Mouse (Mus musculus) hindbrain, embryonic 15.5 days (tissue): ENCODE measurements around the gene Asrgl1. TPM values are rescaled to one million over a fixed set of nuclear protein-coding genes. Genes with fewer than 3 reads are reported as not detected.
A peak's percentile ranks its signal among the peaks of the same experiment; 100 is the strongest.

Source experiments
- ATAC-seq: fragments of 200-750 bp; cut with Nextera tagmentation; 2 replicates; pipeline ENCODE4 v1.8.0; 2017; ENCODE audit warnings: low read depth, moderate number of reproducible peaks, moderate TSS enrichment; ENCODE audit not compliant: low FRiP score
- H3K27ac ChIP-seq: fragments of 300-500 bp; sonication (generic); replicated peaks from 2 replicates; pipeline ENCODE4 v1.5.1; 2015; ENCODE audit warnings: mild to moderate bottlenecking, inconsistent platforms
- H3K27me3 ChIP-seq: fragments of 300-500 bp; sonication (generic); 2 replicates; pipeline ENCODE4 v1.6.1; 2015; ENCODE audit warnings: control low read depth, inconsistent platforms
- H3K36me3 ChIP-seq: fragments of 300-500 bp; sonication (generic); 2 replicates; pipeline ENCODE4 v1.6.1; 2015; ENCODE audit warnings: control low read depth, inconsistent platforms
- H3K4me1 ChIP-seq: fragments of 300-500 bp; sonication (generic); replicated peaks from 2 replicates; pipeline ENCODE4 v1.6.1; 2015; ENCODE audit warnings: control low read depth, inconsistent platforms
- H3K4me2 ChIP-seq: fragments of 300-500 bp; sonication (generic); 2 replicates; pipeline ENCODE4 v1.6.1; 2015; ENCODE audit warnings: moderate library complexity, mild to moderate bottlenecking, inconsistent platforms
- H3K4me3 ChIP-seq: fragments of 300-500 bp; sonication (generic); 2 replicates; pipeline ENCODE4 v1.5.1; 2015; ENCODE audit warnings: mild to moderate bottlenecking, inconsistent platforms
- H3K9ac ChIP-seq: fragments of 300-500 bp; sonication (generic); 2 replicates; pipeline ENCODE4 v1.6.1; 2015; ENCODE audit warnings: inconsistent platforms
- H3K9me3 ChIP-seq: fragments of 300-500 bp; sonication (generic); 2 replicates; pipeline ENCODE4 v1.6.1; 2016; ENCODE audit warnings: control low read depth, inconsistent platforms
- WGBS: fragments of 180-500 bp; shearing (Covaris S2); methylation state at CpG from one replicate; pipeline ENCODE4 v1.1.7; 2015; 5-methylcytosine and 5-hydroxymethylcytosine counted together
- polyA plus RNA-seq: library from polyadenylated mRNA; unstranded; fragments of >200 nt; fragmentation: Nextera tagmentation; extraction: Ambion mirVana; gene quantifications from 2 replicates; pipeline ENCODE4 v1.2.1, GENCODE M21; 2015

Gene Asrgl1
- polyA plus RNA-seq, 1 experiment from 2014 or later, result 25.1 TPM

- no peak overlapping the region for H3K9ac ChIP-seq
- WGBS, result 52% methylated on average over 7 of the region's 7 CpGs
Measured at GRCm38 (mm10) chr19:9079916-9080315, 55.5 kb downstream of the Asrgl1 start.

GRCm38 (mm10) chr19:9076982-9077660, 58.3 kb downstream of the Asrgl1 start:
- peaks cover 1% of the 10 kb centered on the region; the same call in 1 of the 2 replicates for H3K4me1 ChIP-seq
- H3K4me3 ChIP-seq, result no peak overlapping the region
- H3K9ac ChIP-seq, result no peak overlapping the region
- no peaks in the 10 kb centered on the region for H3K27me3 ChIP-seq
- H3K36me3 ChIP-seq, result no peaks in the 10 kb centered on the region
- 83% methylated on average over 4 of the region's 4 CpGs for WGBS
- no peak for ATAC-seq
- H3K4me2 ChIP-seq, result no peak overlapping the region
- H3K9me3 ChIP-seq, result no peaks in the 10 kb centered on the region
- H3K27ac ChIP-seq, result no peak overlapping the region

More at GRCm38 (mm10) chr19:9079916-9080315, 55.5 kb downstream of the Asrgl1 start:
- H3K4me1 ChIP-seq, result peaks cover 9% of the 10 kb centered on the region
- no peak for ATAC-seq
- no peak overlapping the region for H3K27ac ChIP-seq
- no peaks in the 10 kb centered on the region for H3K9me3 ChIP-seq
- no peak overlapping the region for H3K4me3 ChIP-seq
- no peaks in the 10 kb centered on the region for H3K36me3 ChIP-seq
- H3K4me2 ChIP-seq, result no peak overlapping the region
- no peaks in the 10 kb centered on the region for H3K27me3 ChIP-seq

- Histone ChIP-seq H3K4me2 (no peak overlapping the region), H3K9ac (no peak overlapping the region), H3K36me3 (no peaks in the 10 kb centered on the region), H3K27me3 (no peaks in the 10 kb centered on the region), H3K4me3 (no peak overlapping the region), H3K4me1 (peaks cover 9% of the 10 kb centered on the region), H3K9me3 (no peaks in the 10 kb centered on the region), H3K27ac (no peak overlapping the region)
- ATAC-seq, result no peak
- WGBS, result 88% methylated on average over 3 of the region's 3 CpGs
Measured at GRCm38 (mm10) chr19:9076035-9076434, 59.4 kb downstream of the Asrgl1 start.

- H3K4me1 ChIP-seq, result peaks cover 14% of the 10 kb centered on the region
- H3K36me3 ChIP-seq, result no peaks in the 10 kb centered on the region
- H3K9ac ChIP-seq, result no peak overlapping the region
- no peak overlapping the region for H3K4me3 ChIP-seq
- 79% methylated on average over 2 of the region's 2 CpGs for WGBS
- ATAC-seq, result no peak
- no peak overlapping the region for H3K27ac ChIP-seq
- H3K9me3 ChIP-seq, result no peaks in the 10 kb centered on the region
- H3K4me2 ChIP-seq, result no peak overlapping the region
- no peaks in the 10 kb centered on the region for H3K27me3 ChIP-seq
Measured at GRCm38 (mm10) chr19:9075558-9075957, 59.9 kb downstream of the Asrgl1 start.

- H3K36me3 ChIP-seq, result no peaks in the 10 kb centered on the region
- no peaks in the 10 kb centered on the region for H3K9me3 ChIP-seq
- WGBS, result 59% methylated on average over 4 of the region's 4 CpGs
- H3K27ac ChIP-seq, result no peak overlapping the region
- no peak overlapping the region for H3K9ac ChIP-seq
- H3K4me2 ChIP-seq, result no peak overlapping the region
- no peak for ATAC-seq
- H3K4me3 ChIP-seq, result no peak overlapping the region
- H3K27me3 ChIP-seq, result no peaks in the 10 kb centered on the region
- H3K4me1 ChIP-seq, result peaks cover 25% of the 10 kb centered on the region
Measured at GRCm38 (mm10) chr19:9074424-9074823, 61.0 kb downstream of the Asrgl1 start.

GRCm38 (mm10) chr19:9073776-9074411, 61.5 kb downstream of the Asrgl1 start:
- WGBS, result 81% methylated on average over 12 of the region's 12 CpGs
- no peak overlapping the region for H3K4me3 ChIP-seq
- H3K27ac ChIP-seq, result no peak overlapping the region
- ATAC-seq, result no peak
- H3K27me3 ChIP-seq, result no peaks in the 10 kb centered on the region
- H3K4me1 ChIP-seq, result peaks cover 26% of the 10 kb centered on the region
- no peaks in the 10 kb centered on the region for H3K9me3 ChIP-seq
- no peak overlapping the region for H3K4me2 ChIP-seq
- H3K9ac ChIP-seq, result no peak overlapping the region
- H3K36me3 ChIP-seq, result no peaks in the 10 kb centered on the region

GRCm38 (mm10) chr19:9072157-9072530, 63.3 kb downstream of the Asrgl1 start:
- no peaks in the 10 kb centered on the region for H3K9me3 ChIP-seq
- H3K4me1 ChIP-seq, result peaks cover 26% of the 10 kb centered on the region
- ATAC-seq, result no peak
- H3K9ac ChIP-seq, result no peak overlapping the region
- 69% methylated on average over 2 of the region's 2 CpGs for WGBS
- 0 out of 2 replicates have a peak overlapping the region, but pooled peaks have one; percentile 9 for H3K27ac ChIP-seq
- no peak overlapping the region for H3K4me2 ChIP-seq
- no peaks in the 10 kb centered on the region for H3K36me3 ChIP-seq
- no peak overlapping the region for H3K4me3 ChIP-seq
- no peaks in the 10 kb centered on the region for H3K27me3 ChIP-seq

- Histone ChIP-seq H3K9ac (no peak overlapping the region), H3K4me3 (no peak overlapping the region), H3K4me2 (no peak overlapping the region), H3K27ac (peak overlapping the region; percentile 9), H3K9me3 (no peaks in the 10 kb centered on the region), H3K4me1 (peaks cover 27% of the 10 kb centered on the region), H3K36me3 (no peaks in the 10 kb centered on the region), H3K27me3 (no peaks in the 10 kb centered on the region)
- WGBS, result 30% methylated on average over 7 of the region's 7 CpGs
- ATAC-seq, result peak; percentile 55; the same call in 1 of the 2 replicates
Measured at GRCm38 (mm10) chr19:9071456-9072156, 63.8 kb downstream of the Asrgl1 start.

- WGBS, result 91% methylated on average over 2 of the region's 2 CpGs
- no peak overlapping the region for H3K4me2 ChIP-seq
- no peak overlapping the region for H3K4me3 ChIP-seq
- H3K9ac ChIP-seq, result no peak overlapping the region
- 0 out of 2 replicates have a peak overlapping the region, but pooled peaks have one; percentile 34 for H3K27ac ChIP-seq
- H3K36me3 ChIP-seq, result no peaks in the 10 kb centered on the region
- peaks cover 38% of the 10 kb centered on the region for H3K4me1 ChIP-seq
- no peak for ATAC-seq
- no peaks in the 10 kb centered on the region for H3K27me3 ChIP-seq
- H3K9me3 ChIP-seq, result no peaks in the 10 kb centered on the region
Measured at GRCm38 (mm10) chr19:9070316-9070715, 65.1 kb downstream of the Asrgl1 start.

GRCm38 (mm10) chr19:9069687-9070307, 65.6 kb downstream of the Asrgl1 start:
- Histone ChIP-seq H3K27me3 (no peaks in the 10 kb centered on the region), H3K9ac (no peak overlapping the region), H3K36me3 (no peaks in the 10 kb centered on the region), H3K4me2 (no peak overlapping the region), H3K27ac (0 out of 2 replicates have a peak overlapping the region, but pooled peaks have one; percentile 34), H3K4me3 (no peak overlapping the region), H3K9me3 (no peaks in the 10 kb centered on the region), H3K4me1 (peaks cover 38% of the 10 kb centered on the region)
- no peak for ATAC-seq
- 61% methylated on average over 8 of the region's 8 CpGs for WGBS

GRCm38 (mm10) chr19:9067292-9067691, 68.1 kb downstream of the Asrgl1 start:
- ATAC-seq, result no peak
- no peak overlapping the region; the same call in 1 of the 2 replicates for H3K27ac ChIP-seq
- WGBS, result 75% methylated on average over 5 of the region's 5 CpGs

More at GRCm38 (mm10) chr19:9067292-9067691, 68.1 kb downstream of the Asrgl1 start:
- H3K9ac ChIP-seq, result no peak overlapping the region
- H3K9me3 ChIP-seq, result no peaks in the 10 kb centered on the region
- H3K4me3 ChIP-seq, result no peak overlapping the region
- peaks cover 38% of the 10 kb centered on the region for H3K4me1 ChIP-seq
- H3K36me3 ChIP-seq, result no peaks in the 10 kb centered on the region
- no peak overlapping the region for H3K4me2 ChIP-seq
- H3K27me3 ChIP-seq, result no peaks in the 10 kb centered on the region
